Mouse (Mus musculus) embryonic fibroblast, embryonic 13.5 days (primary cell): ENCODE measurements around the gene Abca13.

ENCODE experiments used
- CTCF ChIP-seq: IDR thresholded peaks from 2 replicates; pipeline ENCODE4 v1.5.1; 2011; ENCODE audit warnings: mild to moderate bottlenecking, control low read depth, low read length, moderate library complexity, borderline replicate concordance; ENCODE audit not compliant: insufficient read depth
- POLR2A ChIP-seq: IDR thresholded peaks from 2 replicates; pipeline ENCODE4 v1.6.1; 2011; ENCODE audit warnings: low read depth, mild to moderate bottlenecking, control low read depth, low read length, moderate library complexity

DNA sequence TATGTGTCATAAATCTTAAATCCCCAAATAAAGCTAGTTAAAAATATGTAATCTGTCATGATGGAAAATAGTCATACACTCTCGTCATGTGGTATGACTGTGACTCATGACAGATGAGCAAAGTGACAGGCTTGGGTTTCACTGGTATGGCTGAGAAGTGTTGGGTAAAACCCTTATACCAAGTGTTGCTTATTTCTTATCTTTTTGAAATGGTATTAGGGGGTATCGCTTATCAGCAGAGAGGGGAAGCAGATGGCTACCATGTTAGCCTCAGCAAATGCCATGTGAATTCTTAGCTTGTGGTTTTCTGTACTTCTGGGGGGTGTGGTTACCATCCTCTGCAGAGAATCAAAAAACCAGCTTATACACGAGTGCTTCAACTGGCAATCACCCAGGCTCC, 124.8 kb downstream of the Abca13 start:
- TF ChIP-seq CTCF (no peak), POLR2A (no peak)
